Mouse (Mus musculus): ENCODE measurements around the gene Gm6367. TPM values are rescaled to one million over a fixed set of nuclear protein-coding genes. Genes with fewer than 3 reads are reported as not detected.
"Not testable (repeated sequence)": the region's sequence is repeated elsewhere in the genome, so short reads cannot be mapped to it uniquely, and the experiment has no call there.

Gene Gm6367
- not detected in 2 replicates for polyA plus RNA-seq (2015; fragmentation: Nextera tagmentation; extraction: Ambion mirVana)

DNA sequence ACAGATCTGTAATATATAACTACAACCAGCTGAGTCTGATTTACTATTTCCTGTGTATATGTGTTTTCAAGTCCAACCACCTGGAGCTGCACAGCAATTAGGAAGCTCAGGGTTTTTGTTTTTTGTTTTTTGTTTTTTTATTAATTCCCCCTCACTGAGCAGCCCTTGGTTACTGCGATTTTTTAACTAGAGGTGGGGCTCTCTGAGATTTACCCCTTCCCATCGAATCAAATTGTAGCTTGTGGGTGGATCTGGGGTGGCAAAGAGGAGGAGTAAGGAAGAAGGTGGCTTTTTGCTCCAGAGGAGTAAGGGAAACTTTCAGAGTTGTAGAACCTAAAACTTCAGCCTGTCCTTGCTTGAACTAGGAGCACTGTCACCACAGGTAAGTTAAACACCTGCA lies at the start of gene Gm6367:
Gm6367 (plus strand) TSS at position 301 of the 400 bp plus-strand sequence.
- not testable (repeated sequence) for H3K9me3 ChIP-seq (ENCODE audit: control insufficient read depth, low read length); H3K4me3 ChIP-seq (ENCODE audit: low read depth, low read length); H3K27me3 ChIP-seq (ENCODE audit: control insufficient read depth, insufficient read depth, low read length); H3K4me2 ChIP-seq (replicated peaks; ENCODE audit: low read depth); H3K9ac ChIP-seq (ENCODE audit: low read length); DNase-seq (ENCODE audit: low spot score); H3K4me1 ChIP-seq (replicated peaks; ENCODE audit: control insufficient read depth, insufficient read depth); H3K27ac ChIP-seq (replicated peaks); H3K36me3 ChIP-seq (ENCODE audit: control insufficient read depth, insufficient read depth, low read length); ATAC-seq (ENCODE audit: low FRiP score, low TSS enrichment)
- WGBS: no CpG with 5 or more reads among the region's 2 CpGs

Other genes starting within 250 kb of the Gm6367 start
- 0.27 TPM in 1 of 2 replicates, not detected in the other for gene Gm3183, start 123.2 kb upstream of the Gm6367 start, polyA plus RNA-seq (2015; fragmentation: Nextera tagmentation; extraction: Ambion mirVana)
- not detected in 2 replicates for gene Gm7942, start 118.3 kb downstream of the Gm6367 start, polyA plus RNA-seq (2015; fragmentation: Nextera tagmentation; extraction: Ambion mirVana)
- gene Gm16513, start 194.0 kb downstream of the Gm6367 start, polyA plus RNA-seq (2015; fragmentation: Nextera tagmentation; extraction: Ambion mirVana): not detected in 2 replicates

Measured in stomach, postnatal 0 days (tissue).